Mouse (Mus musculus) lung, embryonic 14.5 days (tissue): ENCODE data around the gene Hmgcs2. TPM values are rescaled to one million over a fixed set of nuclear protein-coding genes. Genes with fewer than 3 reads are reported as not detected.

ENCODE experiments used
- ATAC-seq: fragments of 200-750 bp; cut with Nextera tagmentation; 2 replicates; pipeline ENCODE4 v1.8.0; 2017; ENCODE audit warnings: mild to moderate bottlenecking, moderate TSS enrichment, moderate library complexity; ENCODE audit not compliant: insufficient read depth
- DNase-seq: peaks from one replicate; pipeline ENCODE4 v3.0.0-alpha.2; 2015
- H3K27ac ChIP-seq: fragments of 300-500 bp; sonication (generic); 2 replicates; pipeline ENCODE4 v1.5.1; 2014; ENCODE audit warnings: low read depth, mild to moderate bottlenecking, moderate library complexity
- H3K27me3 ChIP-seq: fragments of 300-500 bp; sonication (generic); 2 replicates; pipeline ENCODE4 v1.6.1; 2014; ENCODE audit warnings: low read length, control low read depth; ENCODE audit not compliant: insufficient read depth
- H3K36me3 ChIP-seq: fragments of 300-500 bp; sonication (generic); 2 replicates; pipeline ENCODE4 v1.6.1; 2014; ENCODE audit warnings: control low read depth; ENCODE audit not compliant: insufficient read depth
- H3K4me1 ChIP-seq: fragments of 300-500 bp; sonication (generic); 2 replicates; pipeline ENCODE4 v1.6.1; 2014; ENCODE audit warnings: antibody characterized with exemption, control low read depth; ENCODE audit not compliant: insufficient read depth
- H3K4me2 ChIP-seq: fragments of 300-500 bp; sonication (generic); 2 replicates; pipeline ENCODE4 v1.6.1; 2014; ENCODE audit warnings: mild to moderate bottlenecking
- H3K4me3 ChIP-seq: fragments of 300-500 bp; sonication (generic); 2 replicates; pipeline ENCODE4 v1.5.1; 2014; ENCODE audit warnings: low read depth, low read length
- H3K9ac ChIP-seq: fragments of 300-500 bp; sonication (generic); 2 replicates; pipeline ENCODE4 v1.6.1; 2014
- H3K9me3 ChIP-seq: fragments of 300-500 bp; sonication (generic); 2 replicates; pipeline ENCODE4 v1.6.1; 2016; ENCODE audit warnings: low read depth, low read length, control low read depth
- CTCF ChIP-seq: IDR thresholded peaks from 2 replicates; pipeline ENCODE4 v1.5.1; 2016; ENCODE audit warnings: antibody characterized with exemption, low read depth
- WGBS: fragments of 180-500 bp; shearing (Covaris S2); extraction: QIAGEN DNeasy Blood & Tissue Kit; methylation state at CpG from one replicate; pipeline ENCODE4 v1.1.7; 2014; 5-methylcytosine and 5-hydroxymethylcytosine counted together
- polyA plus RNA-seq: library from polyadenylated mRNA; unstranded; fragments of >200 nt; fragmentation: Nextera tagmentation; extraction: Ambion mirVana; gene quantifications from 2 replicates; pipeline ENCODE4 v1.2.1, GENCODE M21; 2014

The Hmgcs2 gene
- polyA plus RNA-seq, 1 experiment from 2014 or later = 1.2 TPM

GRCm38 (mm10) chr3:98258723-98259122 lies 21.5 kb upstream of the Hmgcs2 start:
- Histone ChIP-seq H3K4me1 (no peaks in the 10 kb centered on the region), H3K36me3 (no peaks in the 10 kb centered on the region), H3K9ac (no peak overlapping the region), H3K4me3 (no peak overlapping the region), H3K9me3 (no peaks in the 10 kb centered on the region), H3K27me3 (no peaks in the 10 kb centered on the region), H3K4me2 (no peak overlapping the region), H3K27ac (no peak overlapping the region)
- DNase-seq = no peak
- no peak for ATAC-seq
- WGBS = 94% methylated on average over 4 of the region's 4 CpGs
- TF ChIP-seq CTCF = no peak

GRCm38 (mm10) chr3:98259271-98259751 lies 20.9 kb upstream of the Hmgcs2 start:
- Histone ChIP-seq H3K9me3 (no peaks in the 10 kb centered on the region), H3K36me3 (no peaks in the 10 kb centered on the region), H3K27me3 (no peaks in the 10 kb centered on the region), H3K4me1 (no peaks in the 10 kb centered on the region), H3K9ac (no peak overlapping the region), H3K4me2 (no peak overlapping the region), H3K4me3 (no peak overlapping the region), H3K27ac (no peak overlapping the region)
- WGBS = 92% methylated on average over 5 of the region's 5 CpGs
- DNase-seq (peak; percentile 34), ATAC-seq (no peak)
- TF ChIP-seq CTCF = no peak

GRCm38 (mm10) chr3:98260534-98260933 lies 19.7 kb upstream of the Hmgcs2 start:
- H3K36me3 ChIP-seq = no peaks in the 10 kb centered on the region
- H3K4me1 ChIP-seq = no peaks in the 10 kb centered on the region
- no peaks in the 10 kb centered on the region for H3K9me3 ChIP-seq
- H3K27ac ChIP-seq = no peak overlapping the region
- H3K27me3 ChIP-seq = no peaks in the 10 kb centered on the region
- DNase-seq (no peak), ATAC-seq (no peak)
- no peak overlapping the region for H3K4me3 ChIP-seq
- no peak overlapping the region for H3K9ac ChIP-seq
- no peak for TF ChIP-seq CTCF
- no peak overlapping the region for H3K4me2 ChIP-seq
- 76% methylated on average over 3 of the region's 3 CpGs for WGBS

- WGBS = 77% methylated on average over 4 of the region's 4 CpGs
- Histone ChIP-seq H3K9ac (no peak overlapping the region), H3K4me3 (no peak overlapping the region), H3K27ac (no peak overlapping the region), H3K4me1 (no peaks in the 10 kb centered on the region), H3K4me2 (no peak overlapping the region), H3K27me3 (no peaks in the 10 kb centered on the region), H3K36me3 (no peaks in the 10 kb centered on the region), H3K9me3 (no peaks in the 10 kb centered on the region)
- TF ChIP-seq CTCF = no peak
- DNase-seq = no peak
- no peak for ATAC-seq
Measured at GRCm38 (mm10) chr3:98261415-98261814, 18.8 kb upstream of the Hmgcs2 start.

- no peak for ATAC-seq
- DNase-seq = no peak
- 87% methylated on average over 2 of the region's 2 CpGs for WGBS
Measured at GRCm38 (mm10) chr3:98262133-98262532, 18.1 kb upstream of the Hmgcs2 start.

GRCm38 (mm10) chr3:98267249-98267651 lies 13.0 kb upstream of the Hmgcs2 start:
- DNase-seq = peak; percentile 45
- no peak overlapping the region for H3K4me2 ChIP-seq
- H3K36me3 ChIP-seq = no peaks in the 10 kb centered on the region
- no peaks in the 10 kb centered on the region for H3K9me3 ChIP-seq
- H3K4me1 ChIP-seq = 0 out of 2 replicates have a peak, but pooled peaks cover 5% of the 10 kb centered on the region
- H3K27ac ChIP-seq = peak overlapping the region; percentile 64
- 10% methylated on average over 6 of the region's 6 CpGs for WGBS
- TF ChIP-seq CTCF = no peak
- no peak overlapping the region for H3K4me3 ChIP-seq
- no peaks in the 10 kb centered on the region for H3K27me3 ChIP-seq
- peak; percentile 73; the same call in 1 of the 2 replicates for ATAC-seq
- H3K9ac ChIP-seq = no peak overlapping the region

More at GRCm38 (mm10) chr3:98262133-98262532, 18.1 kb upstream of the Hmgcs2 start:
- Histone ChIP-seq H3K4me3 (no peak overlapping the region), H3K9me3 (no peaks in the 10 kb centered on the region), H3K4me1 (0 out of 2 replicates have a peak, but pooled peaks cover 1% of the 10 kb centered on the region), H3K4me2 (no peak overlapping the region), H3K27ac (no peak overlapping the region), H3K9ac (no peak overlapping the region), H3K27me3 (no peaks in the 10 kb centered on the region), H3K36me3 (no peaks in the 10 kb centered on the region)
- no peak for TF ChIP-seq CTCF

- H3K27me3 ChIP-seq = no peaks in the 10 kb centered on the region
- ATAC-seq (peak; percentile 69), DNase-seq (peak; percentile 46)
- 46% methylated on average over 11 of the region's 11 CpGs for WGBS
- no peak overlapping the region for H3K4me2 ChIP-seq
- H3K27ac ChIP-seq = no peak overlapping the region; the same call in 1 of the 2 replicates
- no peak overlapping the region for H3K4me3 ChIP-seq
- H3K4me1 ChIP-seq = peaks cover 5% of the 10 kb centered on the region; the same call in 1 of the 2 replicates
- no peaks in the 10 kb centered on the region for H3K36me3 ChIP-seq
- no peaks in the 10 kb centered on the region for H3K9me3 ChIP-seq
- TF ChIP-seq CTCF = no peak
- H3K9ac ChIP-seq = no peak overlapping the region
Measured at GRCm38 (mm10) chr3:98273623-98274398, 6.4 kb upstream of the Hmgcs2 start.
